Mouse (Mus musculus): ENCODE measurements at regions not wholly inside any gene's neighbourhood (a gene's known extent, or its start where the extent isn't known, plus 50 kb on each side); places are given as distances from the start of the nearest gene placed in this dataset.
A peak's percentile ranks its signal among the peaks of the same experiment; 100 is the strongest.

DNA sequence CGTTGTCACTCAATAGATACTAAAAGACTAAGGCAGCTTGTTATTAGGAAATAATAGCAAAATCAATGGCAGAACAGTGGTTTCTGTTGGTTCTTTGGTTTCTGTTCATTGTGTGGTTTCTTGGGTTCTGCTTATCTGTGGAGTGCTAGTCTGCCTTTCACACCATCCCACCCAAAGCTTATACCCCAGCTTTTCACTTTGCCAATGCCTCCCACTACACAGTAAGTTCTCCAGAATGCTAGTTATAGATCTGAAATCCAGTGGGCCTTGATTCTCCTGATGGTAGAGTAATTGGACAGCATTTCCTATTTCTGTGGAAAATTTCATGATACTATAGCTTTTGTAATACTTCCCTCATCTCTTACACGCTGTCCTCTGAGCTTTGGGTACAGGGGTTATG lies 700.8 kb upstream of the 1700009N14Rik start:
- H3K27ac ChIP-seq = no peak overlapping the region
- H3K4me1 ChIP-seq (replicated peaks) = no peaks in the 10 kb centered on the region
- 84% methylated on average over 2 of the region's 2 CpGs for WGBS
- no peak for ATAC-seq
- no peaks in the 10 kb centered on the region for H3K36me3 ChIP-seq
- H3K4me3 ChIP-seq (replicated peaks) = no peak overlapping the region
- H3K27me3 ChIP-seq = no peaks in the 10 kb centered on the region
- no peak overlapping the region for H3K9ac ChIP-seq (replicated peaks)
- no peak overlapping the region for H3K4me2 ChIP-seq (replicated peaks)
- no peaks in the 10 kb centered on the region for H3K9me3 ChIP-seq

DNA sequence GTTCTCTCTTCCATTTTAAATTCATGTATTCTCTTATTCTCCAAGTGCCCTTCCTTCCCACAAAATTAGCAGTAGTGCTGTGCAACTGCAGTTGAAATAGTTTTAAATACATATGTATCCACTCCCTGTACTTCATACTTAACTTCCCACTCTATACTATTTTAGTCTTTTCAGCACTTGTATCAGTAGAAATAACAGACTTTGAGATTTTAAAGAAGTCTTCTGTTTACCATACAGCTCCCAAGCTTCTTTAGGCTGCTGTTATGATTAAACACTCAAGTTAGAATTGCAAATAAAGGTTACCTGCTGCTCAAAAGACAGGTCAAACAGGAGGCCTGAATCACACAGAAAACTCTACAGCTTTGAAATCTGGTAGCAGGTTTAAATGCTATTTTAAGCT lies 665.1 kb upstream of the 1700009N14Rik start:
- Histone ChIP-seq H3K36me3 (no peaks in the 10 kb centered on the region), H3K9me3 (no peaks in the 10 kb centered on the region)
- ATAC-seq = no peak

DNA sequence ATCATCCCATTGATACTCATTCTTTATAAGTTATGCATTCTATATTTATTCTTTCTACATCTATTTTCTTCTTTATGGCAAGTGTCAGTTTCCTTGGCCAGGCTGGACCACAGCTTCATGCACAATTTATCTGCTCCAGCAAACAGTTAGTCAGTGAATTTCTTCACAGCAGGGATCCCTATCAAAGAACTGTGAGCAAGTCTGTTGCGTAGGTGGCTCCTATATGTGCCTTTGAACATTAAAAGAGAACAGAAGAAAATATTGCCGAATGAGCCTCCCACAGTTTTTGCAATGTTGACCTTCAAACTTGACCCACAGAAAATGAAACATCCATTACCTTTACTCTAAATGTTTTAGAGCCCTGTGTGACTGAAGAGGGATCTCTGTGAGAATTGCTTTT lies 625.0 kb upstream of the 1700009N14Rik start:
- Histone ChIP-seq H3K4me3 (replicated peaks) (no peak overlapping the region), H3K9ac (replicated peaks) (no peak overlapping the region), H3K4me1 (replicated peaks) (no peaks in the 10 kb centered on the region), H3K36me3 (no peaks in the 10 kb centered on the region), H3K4me2 (replicated peaks) (no peak overlapping the region), H3K9me3 (no peaks in the 10 kb centered on the region), H3K27ac (no peak overlapping the region), H3K27me3 (no peaks in the 10 kb centered on the region)
- ATAC-seq = no peak
- WGBS = 82% methylated on average over 2 of the region's 2 CpGs

More for the DNA sequence above, 665.1 kb upstream of the 1700009N14Rik start:
- H3K27me3 ChIP-seq = no peaks in the 10 kb centered on the region
- H3K4me2 ChIP-seq (replicated peaks) = no peak overlapping the region
- no peaks in the 10 kb centered on the region for H3K4me1 ChIP-seq (replicated peaks)
- no peak overlapping the region for H3K4me3 ChIP-seq (replicated peaks)
- no peak overlapping the region for H3K9ac ChIP-seq (replicated peaks)
- H3K27ac ChIP-seq = no peak overlapping the region

- no peak for ATAC-seq
- Histone ChIP-seq H3K4me1 (replicated peaks) (no peaks in the 10 kb centered on the region), H3K27me3 (no peaks in the 10 kb centered on the region), H3K27ac (no peak overlapping the region), H3K4me3 (replicated peaks) (no peak overlapping the region), H3K36me3 (no peaks in the 10 kb centered on the region), H3K9ac (replicated peaks) (no peak overlapping the region), H3K9me3 (no peaks in the 10 kb centered on the region; the same call in 1 of the 2 replicates), H3K4me2 (replicated peaks) (no peak overlapping the region)
- WGBS = 91% methylated on average over 1 of the region's 1 CpGs
Observed at GRCm38 (mm10) chr4:38848261-38848660, 601.8 kb upstream of the 1700009N14Rik start.

- no peak overlapping the region for H3K4me3 ChIP-seq (replicated peaks)
- H3K4me1 ChIP-seq (replicated peaks) = no peaks in the 10 kb centered on the region
- no peaks in the 10 kb centered on the region for H3K27me3 ChIP-seq
- no peak overlapping the region for H3K4me2 ChIP-seq (replicated peaks)
- H3K36me3 ChIP-seq = no peaks in the 10 kb centered on the region
- no peak overlapping the region for H3K27ac ChIP-seq
- 71% methylated on average over 3 of the region's 3 CpGs for WGBS
- no peak for ATAC-seq
- H3K9me3 ChIP-seq = no peaks in the 10 kb centered on the region
- H3K9ac ChIP-seq (replicated peaks) = no peak overlapping the region
Observed at GRCm38 (mm10) chr4:38854349-38854748, 595.7 kb upstream of the 1700009N14Rik start.

- Histone ChIP-seq H3K9ac (replicated peaks) (no peak overlapping the region), H3K4me3 (replicated peaks) (no peak overlapping the region), H3K27me3 (no peaks in the 10 kb centered on the region), H3K9me3 (no peaks in the 10 kb centered on the region), H3K4me2 (replicated peaks) (no peak overlapping the region), H3K27ac (no peak overlapping the region), H3K4me1 (replicated peaks) (no peaks in the 10 kb centered on the region), H3K36me3 (no peaks in the 10 kb centered on the region)
- no peak for ATAC-seq
- WGBS = 94% methylated on average over 1 of the region's 1 CpGs
Observed at GRCm38 (mm10) chr4:38900565-38900964, 549.5 kb upstream of the 1700009N14Rik start.

DNA sequence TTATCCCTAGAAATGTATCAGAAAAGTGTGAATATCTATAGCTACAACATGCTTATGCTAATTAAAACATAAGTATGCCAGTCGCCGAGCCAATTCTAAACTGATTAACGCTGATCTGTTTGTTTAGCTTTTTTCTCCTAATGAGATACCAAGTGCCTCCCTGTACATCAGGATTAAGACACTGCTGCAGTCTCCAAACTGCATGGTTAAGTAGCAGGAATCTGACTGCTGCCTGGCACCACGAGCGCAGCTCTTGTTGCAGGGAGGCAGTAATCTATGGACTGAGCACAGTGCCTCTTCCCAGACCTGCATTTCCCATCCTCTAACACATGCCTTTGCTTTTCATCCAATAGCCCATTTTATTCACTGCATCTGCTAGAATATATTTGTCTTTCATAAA lies 523.3 kb upstream of the 1700009N14Rik start:
- H3K4me1 ChIP-seq (replicated peaks) = no peaks in the 10 kb centered on the region
- no peaks in the 10 kb centered on the region for H3K27me3 ChIP-seq
- H3K27ac ChIP-seq = no peak overlapping the region
- peak; percentile 72 for ATAC-seq
- H3K4me3 ChIP-seq (replicated peaks) = no peak overlapping the region
- H3K36me3 ChIP-seq = no peaks in the 10 kb centered on the region
- H3K9me3 ChIP-seq = no peaks in the 10 kb centered on the region
- H3K9ac ChIP-seq (replicated peaks) = no peak overlapping the region
- H3K4me2 ChIP-seq (replicated peaks) = no peak overlapping the region
- 65% methylated on average over 5 of the region's 5 CpGs for WGBS

GRCm38 (mm10) chr4:38953633-38954032 lies 496.5 kb upstream of the 1700009N14Rik start:
- no peaks in the 10 kb centered on the region for H3K36me3 ChIP-seq
- 55% methylated on average over 1 of the region's 1 CpGs for WGBS
- H3K9me3 ChIP-seq = no peaks in the 10 kb centered on the region
- no peak overlapping the region for H3K27ac ChIP-seq
- no peak overlapping the region for H3K4me2 ChIP-seq (replicated peaks)
- H3K27me3 ChIP-seq = no peaks in the 10 kb centered on the region
- H3K4me1 ChIP-seq (replicated peaks) = no peaks in the 10 kb centered on the region
- no peak for ATAC-seq
- no peak overlapping the region for H3K9ac ChIP-seq (replicated peaks)
- H3K4me3 ChIP-seq (replicated peaks) = no peak overlapping the region

GRCm38 (mm10) chr4:38995161-38995560 lies 454.9 kb upstream of the 1700009N14Rik start:
- H3K9me3 ChIP-seq = no peaks in the 10 kb centered on the region
- no peak overlapping the region for H3K27ac ChIP-seq
- no peaks in the 10 kb centered on the region for H3K27me3 ChIP-seq
- H3K36me3 ChIP-seq = no peaks in the 10 kb centered on the region
- WGBS = 88% methylated on average over 1 of the region's 1 CpGs
- ATAC-seq = no peak
- no peak overlapping the region for H3K4me3 ChIP-seq (replicated peaks)
- H3K4me1 ChIP-seq (replicated peaks) = no peaks in the 10 kb centered on the region
- no peak overlapping the region for H3K9ac ChIP-seq (replicated peaks)
- H3K4me2 ChIP-seq (replicated peaks) = no peak overlapping the region
